Mouse (Mus musculus) thymus, adult 2 months (tissue): ENCODE measurements around the gene Dhx38. TPM values are rescaled to one million over a fixed set of nuclear protein-coding genes. Genes with fewer than 3 reads are reported as not detected.

Experiments
- DNase-seq: peaks from one replicate; pipeline ENCODE4 v3.0.0; 2021
- H3K27ac ChIP-seq: fragments of 200-500 bp; 2 replicates; pipeline ENCODE4 v1.5.1; 2012; ENCODE audit warnings: low read length, control low read depth; ENCODE audit not compliant: control insufficient read depth, insufficient read depth
- H3K27me3 ChIP-seq: fragments of 200-500 bp; 2 replicates; pipeline ENCODE4 v1.6.1; 2012; ENCODE audit warnings: mild to moderate bottlenecking, low read length, moderate library complexity, mixed read lengths; ENCODE audit not compliant: control insufficient read depth, insufficient read depth
- H3K36me3 ChIP-seq: fragments of 200-500 bp; 2 replicates; pipeline ENCODE4 v1.6.1; 2012; ENCODE audit warnings: mild to moderate bottlenecking, low read length, moderate library complexity; ENCODE audit not compliant: control insufficient read depth, insufficient read depth
- H3K4me1 ChIP-seq: fragments of 200-500 bp; replicated peaks from 2 replicates; pipeline ENCODE4 v1.6.1; 2012; ENCODE audit warnings: low read length; ENCODE audit not compliant: control insufficient read depth, insufficient read depth
- H3K4me3 ChIP-seq: fragments of 200-500 bp; 2 replicates; pipeline ENCODE4 v1.5.1; 2012; ENCODE audit warnings: mild to moderate bottlenecking, low read length, control low read depth, moderate library complexity; ENCODE audit not compliant: control insufficient read depth, insufficient read depth
- CTCF ChIP-seq: fragments of 200-500 bp; IDR thresholded peaks from 2 replicates; pipeline ENCODE4 v1.5.1; 2012; ENCODE audit warnings: mild to moderate bottlenecking, control low read depth, low read length, moderate library complexity, borderline replicate concordance; ENCODE audit not compliant: control insufficient read depth, poor library complexity, insufficient read depth; ENCODE audit errors: extremely low read depth
- POLR2A ChIP-seq: fragments of 200-500 bp; IDR thresholded peaks from 2 replicates; pipeline ENCODE4 v1.6.1; 2012; ENCODE audit warnings: mild to moderate bottlenecking, low read length, control low read depth, moderate library complexity; ENCODE audit not compliant: control insufficient read depth, poor library complexity, insufficient read depth; ENCODE audit errors: extremely low read depth
- WGBS: fragments of 180-500 bp; shearing (Covaris S2); methylation state at CpG from one replicate; pipeline ENCODE4 v1.1.7; 2018; 5-methylcytosine and 5-hydroxymethylcytosine counted together
- polyA plus RNA-seq: library from polyadenylated mRNA; depleted of rRNA; stranded (reverse); fragments of >200 nt; gene quantifications from 2 replicates; pipeline ENCODE4 v1.2.3, GENCODE M21; 2012

Dhx38 gene
- polyA plus RNA-seq, 1 experiment = 36.7 TPM

DNA sequence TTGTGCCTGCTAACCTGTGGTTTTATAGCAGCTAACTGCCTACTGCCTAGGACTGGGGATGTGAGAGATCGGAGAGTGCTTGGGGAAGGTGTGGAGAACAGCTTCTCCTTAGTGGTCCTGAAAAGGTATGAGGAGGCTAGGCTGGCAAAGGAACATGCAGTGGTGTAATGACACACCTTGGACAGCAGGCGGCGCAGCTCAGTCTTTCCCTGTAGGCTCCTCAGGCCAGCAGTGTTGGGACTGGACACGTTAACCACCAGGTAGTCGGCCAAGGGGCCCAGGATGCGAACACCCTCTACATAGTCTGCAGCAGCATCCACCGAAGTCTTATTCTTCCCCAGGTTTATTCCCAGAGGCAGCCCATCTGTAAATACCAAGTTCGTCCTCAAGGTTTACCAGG lies 30.2 kb upstream of the Dhx38 start:
- TF ChIP-seq POLR2A (no peak), CTCF (peak; percentile 89)
- 53% methylated on average over 8 of the region's 8 CpGs for WGBS
- DNase-seq = peak; percentile 60

DNA sequence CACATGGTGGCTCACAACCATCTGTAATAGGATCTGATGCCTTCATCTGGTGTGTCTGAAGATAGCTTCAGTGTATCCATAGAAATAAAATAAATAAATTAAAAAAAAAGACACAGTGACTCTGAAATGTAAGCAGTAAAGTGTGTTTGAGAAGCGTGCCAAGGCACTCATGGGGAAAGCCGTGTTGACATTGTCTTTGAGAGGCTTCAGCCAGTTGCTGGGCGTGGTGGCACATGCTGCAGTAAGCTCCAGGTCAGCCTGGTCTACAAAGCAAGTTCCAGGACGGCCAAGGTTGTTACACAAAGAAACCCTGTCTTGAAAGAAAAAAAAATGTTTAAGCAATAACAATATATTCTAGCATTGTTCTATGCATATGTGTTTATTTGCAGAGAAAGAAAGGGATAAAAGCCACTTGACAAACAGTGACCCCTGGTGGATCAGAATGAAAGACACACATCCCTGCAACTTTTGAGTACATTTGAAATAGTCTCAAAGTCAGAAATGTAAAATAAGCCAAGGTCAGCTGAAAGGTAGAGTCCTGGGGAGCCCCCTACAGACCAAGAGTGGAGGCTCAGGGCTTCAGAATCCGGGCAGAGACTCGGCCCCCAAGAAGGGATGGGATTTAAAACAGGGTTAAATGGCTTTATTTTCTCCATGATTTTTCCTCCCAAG lies 27.6 kb upstream of the Dhx38 start:
- 83% methylated on average over 6 of the region's 6 CpGs for WGBS
- Histone ChIP-seq H3K27me3 (no peaks in the 10 kb centered on the region), H3K4me1 (no peaks in the 10 kb centered on the region), H3K4me3 (no peak overlapping the region), H3K27ac (no peak overlapping the region), H3K36me3 (no peaks in the 10 kb centered on the region)
- TF ChIP-seq POLR2A (no peak), CTCF (no peak)
- DNase-seq = peak; percentile 34

More for the DNA sequence above, 30.2 kb upstream of the Dhx38 start:
- Histone ChIP-seq H3K36me3 (no peaks in the 10 kb centered on the region), H3K4me3 (no peak overlapping the region), H3K4me1 (no peaks in the 10 kb centered on the region), H3K27me3 (no peaks in the 10 kb centered on the region), H3K27ac (no peak overlapping the region)

DNA sequence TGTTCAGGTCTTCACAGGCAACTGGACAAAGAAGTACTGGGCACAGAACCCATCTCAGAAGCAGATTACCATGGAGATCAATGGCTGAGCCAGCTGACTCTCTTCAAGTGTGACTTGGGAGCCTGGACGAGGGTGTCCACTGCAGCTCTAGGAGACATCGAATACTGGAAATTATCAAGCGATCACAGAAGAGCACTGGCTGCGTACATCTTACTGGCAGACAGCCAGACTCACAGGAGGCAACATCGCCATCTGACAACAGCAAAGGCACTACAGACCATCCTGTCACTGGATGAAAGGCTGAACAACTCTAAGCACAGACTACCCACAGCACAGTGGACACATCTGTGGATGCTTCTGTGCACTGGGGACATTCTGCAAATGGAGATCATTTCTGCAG lies 26.5 kb upstream of the Dhx38 start:
- H3K4me3 ChIP-seq = no peak overlapping the region
- 94% methylated on average over 5 of the region's 5 CpGs for WGBS
- no peak overlapping the region for H3K27ac ChIP-seq
- H3K36me3 ChIP-seq = no peaks in the 10 kb centered on the region
- H3K4me1 ChIP-seq = no peaks in the 10 kb centered on the region
- no peaks in the 10 kb centered on the region for H3K27me3 ChIP-seq
- TF ChIP-seq POLR2A (no peak), CTCF (no peak)
- no peak for DNase-seq

DNA sequence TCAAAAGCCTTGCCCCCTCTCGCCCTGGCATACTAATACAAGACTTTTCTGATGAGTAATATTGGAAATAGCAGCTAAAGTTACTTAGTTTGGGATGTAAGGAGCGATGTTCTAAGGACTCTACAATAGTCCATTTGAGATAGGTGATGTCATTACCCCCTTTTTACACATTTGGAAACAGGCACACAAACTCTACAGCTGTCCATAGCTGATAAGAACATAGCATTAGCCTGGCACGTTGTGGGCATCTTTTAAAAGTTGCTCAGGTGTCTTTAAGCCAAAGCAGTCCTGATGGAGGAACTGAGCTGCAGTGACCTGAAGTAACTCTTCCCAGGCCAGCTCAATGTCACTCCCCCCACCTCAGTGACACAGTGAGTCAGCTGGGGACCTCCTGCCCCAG lies 25.7 kb upstream of the Dhx38 start:
- H3K4me1 ChIP-seq = no peaks in the 10 kb centered on the region
- H3K27ac ChIP-seq = no peak overlapping the region
- H3K27me3 ChIP-seq = no peaks in the 10 kb centered on the region
- no peaks in the 10 kb centered on the region for H3K36me3 ChIP-seq
- H3K4me3 ChIP-seq = no peak overlapping the region
- 91% methylated on average over 3 of the region's 3 CpGs for WGBS
- TF ChIP-seq POLR2A (no peak), CTCF (no peak)
- no peak for DNase-seq

DNA sequence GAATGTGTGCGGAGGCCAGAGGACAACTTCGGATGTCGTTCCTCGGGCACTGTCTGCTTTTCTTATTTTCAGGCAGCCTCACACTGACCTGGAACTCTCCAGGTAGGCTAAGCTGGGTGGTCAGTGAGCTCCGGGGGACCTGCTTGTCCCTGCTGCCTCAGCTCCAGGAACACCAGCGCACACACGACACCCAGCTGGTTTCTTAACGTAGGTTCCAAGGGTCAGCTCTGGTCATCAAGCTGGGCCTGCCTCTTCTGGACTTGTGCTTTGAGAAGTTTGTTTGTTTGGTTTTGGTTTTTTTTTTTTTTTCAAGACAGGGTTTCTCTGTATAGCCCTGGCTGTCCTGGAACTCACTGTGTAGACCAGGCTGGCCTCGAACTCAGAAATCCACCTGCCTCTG lies 25.2 kb upstream of the Dhx38 start:
- WGBS = 96% methylated on average over 9 of the region's 9 CpGs
- Histone ChIP-seq H3K27ac (no peak overlapping the region), H3K27me3 (no peaks in the 10 kb centered on the region), H3K4me1 (no peaks in the 10 kb centered on the region), H3K4me3 (no peak overlapping the region), H3K36me3 (no peaks in the 10 kb centered on the region)
- no peak for TF ChIP-seq CTCF
- no peak for TF ChIP-seq POLR2A
- DNase-seq = no peak

DNA sequence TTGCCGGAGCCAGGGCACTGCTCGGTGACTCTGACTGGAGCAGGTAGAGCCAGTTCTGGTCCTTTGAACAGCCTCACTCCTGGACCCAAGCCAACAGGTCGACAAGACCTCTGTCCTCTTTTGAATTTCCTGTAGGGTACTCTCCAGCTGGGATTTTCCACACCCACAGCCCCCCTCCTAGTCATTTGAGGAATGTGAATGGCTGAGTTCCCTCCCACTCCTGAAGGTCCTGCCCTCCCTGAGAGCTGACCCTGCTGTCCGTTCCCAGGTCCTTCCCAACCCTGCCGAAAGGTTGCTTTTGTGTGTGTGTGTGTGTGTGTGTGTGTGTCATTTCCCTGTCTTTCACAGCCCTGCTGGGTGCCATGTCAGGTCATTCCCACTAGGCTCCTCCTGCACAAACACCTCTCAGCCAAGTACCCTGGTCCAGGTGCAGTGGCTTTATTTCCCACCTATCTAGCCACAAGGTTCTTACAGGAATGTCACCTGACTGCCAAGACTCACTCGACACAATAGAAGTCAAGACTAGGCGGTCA lies 21.4 kb upstream of the Dhx38 start:
- Histone ChIP-seq H3K4me3 (no peak overlapping the region), H3K36me3 (no peaks in the 10 kb centered on the region), H3K27ac (no peak overlapping the region), H3K27me3 (no peaks in the 10 kb centered on the region), H3K4me1 (no peaks in the 10 kb centered on the region)
- no peak for DNase-seq
- no peak for TF ChIP-seq CTCF
- WGBS = 70% methylated on average over 7 of the region's 7 CpGs

DNA sequence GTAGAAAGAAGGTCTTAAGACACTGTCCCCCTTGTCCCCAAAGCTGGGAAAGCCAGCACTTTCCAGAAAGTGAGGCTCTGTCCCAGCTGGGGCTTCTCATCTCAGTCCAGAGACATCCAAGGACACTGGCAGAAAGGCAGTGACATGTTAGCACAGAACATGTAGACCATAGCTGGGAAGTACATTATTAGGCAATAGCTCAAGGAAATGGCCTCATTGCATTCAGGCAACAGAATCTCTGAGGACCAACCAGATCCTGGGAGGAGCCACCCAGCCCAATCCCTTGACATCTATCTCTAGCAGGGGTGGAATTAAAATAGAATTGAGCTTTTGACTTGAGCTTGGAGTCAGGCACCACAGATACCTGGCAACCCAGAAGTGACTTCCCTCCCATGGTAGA lies 20.0 kb upstream of the Dhx38 start:
- H3K27ac ChIP-seq = no peak overlapping the region
- TF ChIP-seq POLR2A (no peak), CTCF (no peak)
- no peaks in the 10 kb centered on the region for H3K4me1 ChIP-seq
- no peak overlapping the region for H3K4me3 ChIP-seq
- DNase-seq = no peak
- H3K27me3 ChIP-seq = no peaks in the 10 kb centered on the region
- H3K36me3 ChIP-seq = no peaks in the 10 kb centered on the region
